Mouse (Mus musculus): ENCODE measurements around the gene Sebox. TPM values are rescaled to one million over a fixed set of nuclear protein-coding genes. Genes with fewer than 3 reads are reported as not detected.

Sebox gene
- polyA plus RNA-seq, 1 experiment from 2014 or later = not detected

DNA sequence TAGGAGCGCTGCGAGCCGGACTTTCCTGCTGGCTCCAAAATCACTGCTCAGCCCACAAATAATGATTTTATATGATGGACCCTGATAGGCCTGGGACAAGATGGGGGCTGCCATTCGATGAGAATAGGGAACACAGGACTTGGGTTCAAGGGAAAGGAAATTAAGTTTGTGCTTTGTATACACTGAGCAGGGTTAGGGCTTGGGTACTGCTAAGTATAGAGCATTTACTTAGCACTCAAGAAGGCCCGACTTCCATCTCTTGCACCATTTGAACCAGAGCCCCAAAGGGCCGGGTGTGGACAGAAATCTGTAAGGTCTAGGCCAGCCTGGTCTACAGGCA is 47.8 kb downstream of the Sebox start:
- Histone ChIP-seq H3K4me1 (ENCODE audit: control insufficient read depth, insufficient read depth, low read length) (peaks cover 16% of the 10 kb centered on the region; the same call in 1 of the 2 replicates), H3K27ac (ENCODE audit: low read depth, low read length) (0 out of 2 replicates have a peak overlapping the region, but pooled peaks have one; percentile 39), H3K36me3 (ENCODE audit: control insufficient read depth, insufficient read depth, low read length) (no peaks in the 10 kb centered on the region), H3K9me3 (ENCODE audit: control insufficient read depth, low read length) (no peaks in the 10 kb centered on the region), H3K27me3 (ENCODE audit: control insufficient read depth, insufficient read depth, low read length) (no peaks in the 10 kb centered on the region), H3K4me2 (replicated peaks; ENCODE audit: low read depth, low read length) (peak overlapping the region; percentile 86), H3K9ac (ENCODE audit: low read depth, low read length) (peak overlapping the region; percentile 64; the same call in 1 of the 2 replicates), H3K4me3 (ENCODE audit: low read length) (peak overlapping the region; percentile 72)
- ATAC-seq (ENCODE audit: low FRiP score, low TSS enrichment) = peak; percentile 5; the same call in 1 of the 2 replicates
- 32% methylated on average over 6 of the region's 6 CpGs for WGBS

Other genes starting within 250 kb of the Sebox start
- gene 2610507B11Rik, start 241.7 kb upstream of the Sebox start, polyA plus RNA-seq (2014; fragmentation: Nextera tagmentation; extraction: Ambion mirVana) = 75.1 and 109 TPM in 2 replicates
- 0.10 and 0.47 TPM in 2 replicates for gene BC030499, start 212.6 kb upstream of the Sebox start, polyA plus RNA-seq (2014; fragmentation: Nextera tagmentation; extraction: Ambion mirVana)
- 35.7 and 50.9 TPM in 2 replicates for gene Spag5, start 201.9 kb upstream of the Sebox start, polyA plus RNA-seq (2014; fragmentation: Nextera tagmentation; extraction: Ambion mirVana)
- gene Aldoc, start 180.5 kb upstream of the Sebox start, polyA plus RNA-seq (2014; fragmentation: Nextera tagmentation; extraction: Ambion mirVana) = 2.3 and 4.3 TPM in 2 replicates
- gene Pigs, start 175.0 kb upstream of the Sebox start, polyA plus RNA-seq (2014; fragmentation: Nextera tagmentation; extraction: Ambion mirVana) = 48.9 and 76.0 TPM in 2 replicates
- gene Unc119, start 160.0 kb upstream of the Sebox start, polyA plus RNA-seq (2014; fragmentation: Nextera tagmentation; extraction: Ambion mirVana) = 49.6 and 57.1 TPM in 2 replicates
- 0.11 TPM in 1 of 2 replicates, not detected in the other for gene Foxn1, start 116.9 kb upstream of the Sebox start, polyA plus RNA-seq (2014; fragmentation: Nextera tagmentation; extraction: Ambion mirVana)
- 0.07 and 0.45 TPM in 2 replicates for gene Slc13a2, start 81.2 kb upstream of the Sebox start, polyA plus RNA-seq (2014; fragmentation: Nextera tagmentation; extraction: Ambion mirVana)
- gene Slc46a1, start 37.8 kb upstream of the Sebox start, polyA plus RNA-seq (2014; fragmentation: Nextera tagmentation; extraction: Ambion mirVana) = 13.1 and 18.5 TPM in 2 replicates
- 1.4 and 1.7 TPM in 2 replicates for gene Sarm1, start 5.7 kb upstream of the Sebox start, polyA plus RNA-seq (2014; fragmentation: Nextera tagmentation; extraction: Ambion mirVana)
- gene Vtn, start 4.4 kb upstream of the Sebox start, polyA plus RNA-seq (2014; fragmentation: Nextera tagmentation; extraction: Ambion mirVana) = 0.73 and 0.84 TPM in 2 replicates
- 61.2 and 63.6 TPM in 2 replicates for gene Tmem199, start 8.7 kb downstream of the Sebox start, polyA plus RNA-seq (2014; fragmentation: Nextera tagmentation; extraction: Ambion mirVana)
- gene Poldip2, start 8.7 kb downstream of the Sebox start, polyA plus RNA-seq (2014; fragmentation: Nextera tagmentation; extraction: Ambion mirVana) = 122 and 161 TPM in 2 replicates
- 77.1 and 88.9 TPM in 2 replicates for gene Tnfaip1, start 32.9 kb downstream of the Sebox start, polyA plus RNA-seq (2014; fragmentation: Nextera tagmentation; extraction: Ambion mirVana)
- 125 and 126 TPM in 2 replicates for gene Ift20, start 32.9 kb downstream of the Sebox start, polyA plus RNA-seq (2014; fragmentation: Nextera tagmentation; extraction: Ambion mirVana)
- 91.1 and 103 TPM in 2 replicates for gene Tmem97, start 47.3 kb downstream of the Sebox start, polyA plus RNA-seq (2014; fragmentation: Nextera tagmentation; extraction: Ambion mirVana)
- 18.3 and 23.3 TPM in 2 replicates for gene Nlk, start 193.9 kb downstream of the Sebox start, polyA plus RNA-seq (2014; fragmentation: Nextera tagmentation; extraction: Ambion mirVana)
- 47.8 and 50.8 TPM in 2 replicates for gene Ccnq, start 248.3 kb downstream of the Sebox start, polyA plus RNA-seq (2014; fragmentation: Nextera tagmentation; extraction: Ambion mirVana)

All from kidney, embryonic 14.5 days (tissue).